23 mouse cellular contexts compared by ENCODE assay signal in the genomic region with DNA sequence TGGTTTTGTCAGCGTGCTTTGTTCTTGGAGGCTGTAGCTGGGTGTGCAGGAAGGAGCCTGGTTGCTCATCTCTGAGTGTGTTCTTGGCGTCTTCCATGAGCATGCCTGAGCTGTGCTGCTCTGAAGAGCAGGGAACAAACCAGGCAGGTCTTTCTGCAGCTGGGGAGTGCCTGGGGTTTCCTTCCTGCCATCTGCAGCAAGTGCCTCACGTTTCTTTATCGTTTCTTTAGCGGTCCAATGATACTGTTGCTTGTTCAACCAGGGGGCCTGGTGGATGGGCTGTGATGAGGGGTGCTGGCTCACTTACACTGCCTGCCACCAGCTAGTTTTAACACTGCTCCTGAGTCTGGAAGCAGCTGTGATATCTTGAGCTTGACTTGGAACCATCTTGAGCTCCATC. TPM values are rescaled to one million over a fixed set of nuclear protein-coding genes. Genes with fewer than 3 reads are reported as not detected.
DNase-seq lines count a peak whose midpoint lies in the region; ATAC-seq and TF ChIP-seq lines count a peak whose summit lies in the region.
"Had no signal": no experiment of that assay in that cellular context is flagged by ENCODE, and none has a peak within 500 bp of the region (broad histone marks: within the 10 kb centered on the region; RNA-seq: fewer than 3 reads in every experiment).

No protein-coding gene starts in this region.

- H3K9me3 ChIP-seq in forebrain, embryonic 14.5 days (replicated peaks; ENCODE audit: control insufficient read depth, low read length) = no peaks in the 10 kb centered on the region
- H3K9me3 ChIP-seq in forebrain, embryonic 10.5 days = no peaks in the 10 kb centered on the region
- H3K9me3 ChIP-seq: embryonic facial prominence, embryonic 15.5 days; limb, embryonic 13.5 days; liver, embryonic 15.5 days had no signal

- no peaks in the 10 kb centered on the region for H3K36me3 ChIP-seq in forebrain, embryonic 14.5 days (ENCODE audit: control insufficient read depth, insufficient read depth, low read length)
- no peaks in the 10 kb centered on the region for H3K36me3 ChIP-seq in forebrain, embryonic 10.5 days (replicated peaks)
- H3K36me3 ChIP-seq: embryonic facial prominence, embryonic 15.5 days; limb, embryonic 13.5 days; liver, embryonic 15.5 days had no signal

- H3K27me3 ChIP-seq in forebrain, embryonic 14.5 days (replicated peaks; ENCODE audit: control insufficient read depth, insufficient read depth, low read length) = no peaks in the 10 kb centered on the region
- H3K27me3 ChIP-seq in forebrain, embryonic 10.5 days (ENCODE audit: poor library complexity, severe bottlenecking) = peaks cover 7% of the 10 kb centered on the region; the same call in 1 of the 2 replicates
- H3K27me3 ChIP-seq: liver, embryonic 15.5 days had no signal

- H3K4me1 ChIP-seq in forebrain, embryonic 14.5 days (ENCODE audit: control insufficient read depth, insufficient read depth, low read length) = peaks cover 3% of the 10 kb centered on the region
- peaks cover 10% of the 10 kb centered on the region for H3K4me1 ChIP-seq in forebrain, embryonic 10.5 days
- H3K4me1 ChIP-seq: embryonic facial prominence, embryonic 15.5 days; limb, embryonic 13.5 days had no signal

- no peak overlapping the region for H3K4me2 ChIP-seq in forebrain, embryonic 14.5 days (ENCODE audit: low read length)
- H3K4me2 ChIP-seq: embryonic facial prominence, embryonic 15.5 days; hindbrain, embryonic 14.5 days; limb, embryonic 13.5 days; liver, embryonic 15.5 days had no signal

- 57% methylated on average over 5 of the region's 5 CpGs for WGBS in forebrain, embryonic 14.5 days
- WGBS in forebrain, embryonic 10.5 days = 64% methylated on average over 5 of the region's 5 CpGs

- H3K4me3 ChIP-seq in forebrain, embryonic 14.5 days (ENCODE audit: low read depth, low read length) = no peak overlapping the region
- H3K4me3 ChIP-seq in forebrain, embryonic 10.5 days = no peak overlapping the region
- no peak overlapping the region for H3K4me3 ChIP-seq in layer of hippocampus, adult 2 months
- H3K4me3 ChIP-seq: embryonic facial prominence, embryonic 15.5 days; limb, embryonic 13.5 days; liver, embryonic 15.5 days had no signal

- DNase-seq in forebrain, embryonic 14.5 days (ENCODE audit: low spot score) = no peak
- no peak for DNase-seq in forebrain, embryonic 10.5 days (ENCODE audit: extremely low spot score, low spot score)
- no peak for DNase-seq in layer of hippocampus, adult 2 months (ENCODE audit: low spot score in 2 of 2)
- no peak for DNase-seq in layer of hippocampus, postnatal 25 days (ENCODE audit: extremely low spot score in 1 of 2, low spot score in 1 of 2)
- peak; percentile 54 for DNase-seq in naive thymus-derived CD4-positive, alpha-beta T cell, adult 2 months (ENCODE audit: low read depth)
- peak; percentile 67 for DNase-seq in thymus, postnatal 25 days
- DNase-seq in ovary, postnatal 10 days (ENCODE audit: low spot score) = no peak
- DNase-seq in cerebellum, postnatal 4 days (ENCODE audit: low spot score in 2 of 2) = no peak
- DNase-seq: adrenal gland, postnatal 10 days; cerebellum, adult 8-10 months; embryo, embryonic 11 days; gastrocnemius, postnatal 14 days; midbrain, embryonic 14.5 days; right cerebral cortex, postnatal 14 days had no signal

- no peak overlapping the region for H3K9ac ChIP-seq in forebrain, embryonic 14.5 days (ENCODE audit: low read length)
- H3K9ac ChIP-seq: embryonic facial prominence, embryonic 15.5 days; hindbrain, embryonic 14.5 days; limb, embryonic 13.5 days; liver, embryonic 15.5 days had no signal

- no peak for TF ChIP-seq CTCF in layer of hippocampus, adult 2 months (conservative IDR thresholded peaks at IDR 0.05)

- no peak for ATAC-seq in forebrain, embryonic 14.5 days
- ATAC-seq: intestine, postnatal 0 days; lung, postnatal 0 days had no signal

- peak overlapping the region; percentile 52; the same call in 1 of the 2 replicates for H3K27ac ChIP-seq in forebrain, embryonic 14.5 days (ENCODE audit: low read depth, low read length)
- no peak overlapping the region for H3K27ac ChIP-seq in forebrain, embryonic 10.5 days
- H3K27ac ChIP-seq in layer of hippocampus, adult 2 months = peak overlapping the region; percentile 23; the same call in 1 of the 2 replicates
- H3K27ac ChIP-seq: embryonic facial prominence, embryonic 15.5 days; hindbrain, embryonic 14.5 days; kidney, postnatal 0 days; limb, embryonic 13.5 days; liver, embryonic 15.5 days had no signal

RNA-seq across cellular contexts. Expression of gene Gm1043, which starts 38.4 kb away (rescaled TPM):
- polyA plus RNA-seq in forebrain, embryonic 14.5 days (2014; fragmentation: Nextera tagmentation; extraction: Ambion mirVana) = 1.1 and 1.5 TPM in 2 replicates
- not detected in 2 replicates for polyA plus RNA-seq in forebrain, embryonic 10.5 days (2016; fragmentation: Nextera tagmentation; extraction: Ambion mirVana)
- 10 to 100 TPM; 31.8 to 33.1 TPM for total RNA-seq in layer of hippocampus, adult 2 months (2021)
- 10 to 100 TPM; 21.4 to 28.8 TPM for total RNA-seq in layer of hippocampus, postnatal 25 days (2021)
- total RNA-seq: gastrocnemius, postnatal 14 days; megakaryocyte progenitor cell, adult 5-6 weeks had no signal
- polyA plus RNA-seq: heart, embryonic 16.5 days; kidney, postnatal 0 days; liver, embryonic 15.5 days; lung, postnatal 0 days had no signal

RNA-seq across cellular contexts. Expression of gene Wfs1, which starts 57.8 kb away (rescaled TPM):
- polyA plus RNA-seq in forebrain, embryonic 14.5 days (2014; fragmentation: Nextera tagmentation; extraction: Ambion mirVana) = 3.7 and 6.3 TPM in 2 replicates
- polyA plus RNA-seq in forebrain, embryonic 10.5 days (2016; fragmentation: Nextera tagmentation; extraction: Ambion mirVana) = 8.1 and 8.4 TPM in 2 replicates
- 100 to 1,000 TPM; 133 to 144 TPM for total RNA-seq in layer of hippocampus, adult 2 months (2021)
- total RNA-seq in layer of hippocampus, postnatal 25 days (2021) = 100 to 1,000 TPM; 191 to 192 TPM

Comparison
In these comparisons a context has a peak if more than half of its experiments do, and no peak if none do; other contexts are left out.
1. DNase-seq: peak in naive thymus-derived CD4-positive, alpha-beta T cell, adult 2 months (single experiment) and thymus, postnatal 25 days (single experiment); none in forebrain, embryonic 14.5 days (single experiment), forebrain, embryonic 10.5 days (single experiment), layer of hippocampus, adult 2 months (0 of 2), layer of hippocampus, postnatal 25 days (0 of 2), ovary, postnatal 10 days (single experiment) and cerebellum, postnatal 4 days (0 of 2).